Mouse (Mus musculus) monocyte, adult 2 months (primary cell): ENCODE measurements around the gene Csf3.
"Not testable (repeated sequence)": the region's sequence is repeated elsewhere in the genome, so short reads cannot be mapped to it uniquely, and the experiment has no call there.

Source experiments
- DNase-seq, 2 experiments: peaks; one replicate each; pipeline ENCODE4 v3.0.0; 2022; ENCODE audit warnings: low spot score in 2 of 2, low read depth in 1 of 2

The Csf3 gene

GRCm38 (mm10) chr11:98696454-98697216 is 4.4 kb upstream of the Csf3 start:
- no peak for DNase-seq

DNA sequence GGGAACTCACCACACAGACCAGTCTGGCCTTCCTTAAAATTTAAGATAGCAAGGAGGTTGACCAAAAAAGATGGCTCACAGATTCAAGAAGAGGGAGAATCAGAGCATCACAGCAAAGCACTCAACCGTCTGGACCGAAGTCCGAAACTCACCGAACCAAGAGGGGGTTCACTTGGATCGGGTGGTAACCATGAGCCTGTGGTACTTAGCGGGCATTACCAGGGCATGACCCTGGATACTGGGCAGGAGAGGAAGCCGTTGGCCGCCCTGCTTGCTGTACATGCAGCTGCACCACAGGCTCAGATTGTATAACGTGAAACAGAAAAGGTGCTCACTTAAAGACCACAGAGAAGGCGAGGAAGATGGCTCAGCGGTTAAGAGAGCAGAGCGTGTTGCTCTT is 3.8 kb upstream of the Csf3 start:
- DNase-seq: no peak

GRCm38 (mm10) chr11:98698849-98699640 is 2.0 kb upstream of the Csf3 start:
- no peak for DNase-seq

DNA sequence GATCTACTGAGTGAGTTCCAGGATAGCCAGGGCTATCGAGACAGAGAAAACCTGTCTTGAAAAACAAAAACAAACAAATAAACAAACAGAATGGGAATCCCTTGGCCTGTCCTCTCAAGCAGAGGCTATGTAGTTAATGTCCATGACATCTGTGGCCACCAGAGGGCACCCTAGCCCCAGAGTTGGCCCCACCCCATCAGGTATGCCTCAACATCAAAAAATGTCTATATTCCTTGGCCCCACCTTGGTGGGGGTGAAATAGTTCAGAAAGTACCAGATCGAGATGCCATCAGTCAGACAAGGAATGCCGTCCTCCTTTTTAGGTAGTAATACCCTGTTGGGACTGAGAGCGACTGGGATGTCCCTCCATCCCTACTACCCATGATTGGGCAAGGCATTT is 1.2 kb upstream of the Csf3 start:
- DNase-seq: peak in 1 of 2 experiments; percentile 65

GRCm38 (mm10) chr11:98702323-98702722 is 1.3 kb downstream of the Csf3 start:
- DNase-seq: no peak

DNA sequence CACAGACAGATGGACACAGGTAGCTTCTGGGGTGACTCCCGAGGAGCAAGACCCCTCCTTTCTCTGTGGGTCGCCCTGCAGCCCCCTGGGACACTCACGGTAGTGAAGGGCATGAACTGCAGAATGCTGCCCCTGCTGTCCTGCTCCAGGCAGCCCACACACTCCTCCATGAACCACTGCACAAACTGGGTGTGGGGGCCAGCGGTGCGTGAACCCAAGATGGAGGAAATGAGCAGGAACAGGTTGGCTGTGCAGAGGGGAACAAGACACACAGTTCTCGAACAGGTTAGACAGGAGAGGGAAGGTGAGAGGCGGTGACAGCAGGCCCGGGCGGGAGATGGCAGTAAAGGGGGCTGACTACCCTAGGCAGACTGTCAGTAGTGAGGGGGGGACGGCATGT is 4.0 kb downstream of the Csf3 start:
- no peak for DNase-seq

GRCm38 (mm10) chr11:98707401-98708281 is 6.6 kb downstream of the Csf3 start:
- no peak for DNase-seq

DNA sequence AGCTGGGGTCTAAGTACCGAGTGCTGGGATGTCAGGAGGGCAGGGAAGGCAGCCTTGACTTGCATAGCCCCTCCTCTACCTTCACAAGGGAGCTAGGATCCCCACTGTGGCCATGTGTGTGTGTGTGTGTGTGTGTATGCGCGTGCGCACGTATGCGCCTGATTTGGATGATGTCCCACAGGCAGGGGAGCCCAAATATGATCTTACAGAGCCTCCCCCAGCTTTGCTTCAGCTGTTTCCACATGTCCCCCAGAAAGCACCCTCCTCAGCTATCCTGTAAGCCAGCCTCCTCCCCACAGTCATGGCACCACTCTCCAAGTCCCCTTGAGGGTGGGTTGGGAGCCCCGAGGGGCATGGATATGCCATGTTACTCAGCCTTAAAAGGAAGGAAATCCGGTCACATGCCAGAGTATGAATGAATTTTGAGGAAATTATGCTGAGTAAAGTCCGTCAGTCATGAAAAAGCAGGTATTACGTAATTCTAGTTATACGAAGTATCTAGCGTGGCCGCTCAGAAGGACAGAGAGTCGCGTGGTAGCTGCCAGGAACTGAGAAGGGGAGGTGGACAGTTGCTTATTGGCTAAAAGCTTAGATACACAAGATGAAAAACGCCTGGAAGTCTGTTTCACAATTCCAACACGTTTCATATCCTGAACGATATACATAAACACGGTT is 7.4 kb downstream of the Csf3 start:
- DNase-seq: peak; percentile 12 to 24

DNA sequence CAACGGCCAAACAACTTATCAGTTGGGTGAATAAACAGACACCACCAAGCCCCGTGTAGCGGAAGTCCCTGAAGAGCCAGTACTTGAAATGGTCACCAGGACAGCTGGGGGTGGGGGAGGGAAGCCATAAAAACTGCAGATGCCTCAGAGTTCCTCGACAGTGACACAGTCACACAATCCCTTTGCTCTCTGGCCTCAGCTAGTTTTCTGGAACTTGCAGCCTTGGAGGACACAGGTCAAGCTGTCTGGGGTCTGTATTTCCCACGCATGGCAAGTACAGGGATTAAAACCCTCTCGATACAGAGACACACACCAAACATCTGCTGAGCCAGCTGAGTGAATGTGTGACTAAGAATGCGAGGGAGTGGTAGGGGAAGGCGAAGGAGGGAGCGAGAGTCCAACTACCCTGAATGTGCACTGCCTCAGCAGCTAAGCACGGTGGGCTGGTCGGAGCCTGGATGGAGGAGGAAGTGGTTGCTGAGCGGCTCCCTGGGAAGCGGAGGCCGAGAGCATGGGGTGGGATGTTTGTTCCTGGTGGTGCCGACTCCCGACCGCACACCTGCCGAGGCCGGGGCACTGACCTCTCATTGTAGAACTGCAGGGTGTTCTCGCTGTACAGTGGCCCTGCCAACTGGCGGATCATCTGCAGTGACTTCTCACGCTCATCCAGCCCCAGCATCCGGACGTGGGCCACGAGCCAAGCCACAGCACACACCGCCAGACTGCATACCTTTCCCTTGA is 8.1 kb downstream of the Csf3 start:
- no peak for DNase-seq

DNA sequence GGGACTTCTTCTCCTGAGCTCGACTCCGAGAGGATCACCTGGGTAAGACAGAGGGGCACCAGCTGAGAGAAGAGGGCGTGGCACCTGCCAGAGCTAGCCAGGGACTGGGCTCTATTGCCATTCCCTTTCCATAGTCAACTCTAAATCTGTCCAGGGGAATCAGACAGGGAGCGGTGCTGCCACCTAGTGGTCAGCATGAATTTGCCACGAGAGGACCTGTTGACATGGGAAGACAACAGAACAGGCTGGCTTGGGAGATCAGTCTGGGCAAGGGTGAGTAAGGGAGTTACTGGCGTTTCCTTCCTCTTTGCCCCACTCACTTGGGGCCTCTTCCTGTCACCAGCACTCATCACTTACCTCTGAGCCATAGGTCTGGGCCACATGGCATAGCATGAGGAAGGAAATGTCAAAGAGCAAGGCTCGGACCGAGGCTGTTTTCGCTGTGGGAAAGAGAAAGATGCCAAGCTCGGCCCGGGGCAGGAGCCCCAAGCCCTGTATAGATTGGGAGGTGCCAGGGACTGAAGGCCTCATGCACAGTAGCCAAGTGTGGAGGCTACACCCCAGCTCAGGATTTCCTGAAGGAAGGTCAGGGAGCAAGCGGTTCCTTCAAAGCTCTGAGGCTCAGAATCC is 9.5 kb downstream of the Csf3 start:
- DNase-seq: peak; percentile 56 to 69

- no peak for DNase-seq
These were observed 10.0 kb downstream of the Csf3 start for GRCm38 (mm10) chr11:98711046-98711434.

GRCm38 (mm10) chr11:98712009-98712408 is 10.9 kb downstream of the Csf3 start:
- DNase-seq: not testable (repeated sequence)

DNA sequence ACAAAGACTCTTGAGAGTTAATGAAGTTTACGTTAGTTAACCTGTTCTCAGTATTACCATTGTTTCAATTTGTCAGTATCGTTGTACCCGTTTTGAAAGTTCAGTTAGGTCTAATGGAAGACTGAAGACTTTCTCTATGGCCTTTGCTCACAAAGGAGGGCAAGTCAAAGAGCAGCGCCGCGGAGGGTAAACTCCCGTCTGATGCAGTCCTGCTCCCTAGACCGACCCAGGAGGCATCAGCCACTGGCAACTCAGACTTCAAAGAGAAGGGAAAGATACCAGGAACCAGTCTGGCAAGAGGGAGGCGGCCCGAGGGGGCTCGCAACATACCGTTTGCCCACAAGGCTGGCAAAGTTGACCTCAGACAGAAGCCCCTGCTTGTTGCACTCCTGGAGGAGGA is 12.6 kb downstream of the Csf3 start:
- DNase-seq: no peak

- DNase-seq: no peak
These were observed 14.9 kb downstream of the Csf3 start for GRCm38 (mm10) chr11:98715946-98716345.

DNA sequence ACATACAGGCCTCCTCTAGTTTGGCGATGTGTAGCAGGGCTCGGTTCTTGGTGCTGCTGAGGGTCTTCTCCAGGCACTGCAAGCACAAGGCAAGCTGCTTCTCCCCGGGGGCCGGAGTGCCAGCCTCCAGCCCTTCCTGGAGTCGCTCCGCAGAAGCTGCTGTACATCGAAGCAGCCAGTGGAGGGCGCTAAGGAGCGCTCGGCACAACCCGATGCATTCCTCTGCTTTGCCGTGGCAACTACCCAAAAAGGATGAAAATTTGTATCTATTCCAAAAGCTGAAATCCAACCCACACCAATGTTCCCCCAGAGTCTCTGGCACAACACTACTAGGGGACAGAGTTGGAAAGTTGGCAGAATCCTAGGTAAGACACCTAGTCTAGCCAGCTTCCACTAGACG is 16.8 kb downstream of the Csf3 start:
- peak in 1 of 2 experiments; percentile 46 for DNase-seq

DNA sequence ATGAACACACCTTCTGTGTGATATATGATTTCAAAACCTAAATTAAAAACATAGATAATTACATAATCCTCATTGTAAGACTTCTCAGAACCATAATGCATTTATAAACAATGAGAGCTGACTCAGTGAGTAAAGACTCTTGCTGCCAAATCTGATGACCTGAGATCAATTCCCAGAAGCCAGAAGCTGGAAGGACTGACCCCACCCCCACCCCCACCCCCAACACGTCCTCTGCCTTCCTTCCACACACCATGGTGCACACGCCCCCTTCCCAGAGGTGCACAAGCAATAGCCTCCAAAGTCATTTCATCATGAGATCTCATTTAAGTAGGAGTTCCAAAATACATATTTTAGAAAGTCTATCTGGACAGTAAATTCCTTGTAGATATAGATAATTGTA is 19.7 kb downstream of the Csf3 start:
- no peak for DNase-seq

GRCm38 (mm10) chr11:98721458-98722226 is 20.6 kb downstream of the Csf3 start:
- DNase-seq: no peak

DNA sequence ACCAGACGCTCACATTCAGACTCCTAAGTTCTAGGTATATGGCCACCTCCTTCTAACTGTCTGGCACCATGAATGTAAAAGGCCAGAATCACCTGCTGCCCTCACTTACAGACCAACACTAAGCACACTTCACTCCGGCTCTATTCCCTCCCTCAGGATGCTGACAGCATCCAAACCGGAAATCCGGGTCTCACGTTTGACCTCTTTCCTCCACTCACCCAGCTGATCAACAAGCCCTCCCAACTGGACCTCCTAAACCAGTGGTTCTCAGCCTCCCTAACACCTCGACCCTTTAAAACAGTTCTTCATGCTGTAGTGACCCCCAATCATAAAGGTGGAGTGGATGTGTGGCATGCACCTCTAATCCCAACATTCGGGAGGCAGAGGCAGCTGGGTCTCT is 22.0 kb downstream of the Csf3 start:
- no peak for DNase-seq

DNA sequence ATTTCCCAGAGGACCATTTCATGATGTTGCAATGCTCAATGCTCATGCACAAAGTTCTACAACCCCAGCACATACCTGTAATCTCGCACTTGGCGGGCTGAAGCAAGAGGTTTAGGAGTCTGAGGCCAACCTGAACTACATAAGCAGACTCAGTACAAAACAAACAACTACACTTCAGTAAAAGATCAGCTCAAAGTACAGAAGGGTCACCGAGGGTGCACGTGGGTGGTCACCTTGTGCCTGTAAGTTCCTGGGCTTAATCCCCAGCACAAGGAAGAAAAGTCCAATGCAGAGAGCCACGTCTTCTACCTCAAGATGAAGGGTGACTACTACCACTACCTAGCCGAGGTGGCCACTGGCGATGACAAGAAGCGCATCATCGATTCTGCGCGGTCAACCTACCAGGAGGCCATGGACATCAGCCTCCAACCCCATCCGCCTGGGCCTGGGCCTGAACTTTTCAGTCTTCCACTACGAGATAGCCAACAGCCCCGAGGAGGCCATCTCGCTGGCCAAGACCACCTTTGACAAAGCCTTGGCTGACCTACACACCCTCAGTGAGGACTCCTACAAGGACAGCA is 25.0 kb downstream of the Csf3 start:
- DNase-seq: no peak
